Mouse (Mus musculus) cerebellum, adult 2 months (tissue): ENCODE results near the gene Rps11.

Source experiments
- CTCF ChIP-seq: fragments of 200-500 bp; IDR thresholded peaks from 2 replicates; pipeline ENCODE4 v1.5.1; 2011; ENCODE audit warnings: low read depth, mild to moderate bottlenecking, control low read depth, low read length, moderate library complexity, borderline replicate concordance; ENCODE audit not compliant: insufficient read depth
- POLR2A ChIP-seq: fragments of 200-500 bp; IDR thresholded peaks from 2 replicates; pipeline ENCODE4 v1.6.1; 2011; ENCODE audit warnings: low read length, control low read depth, borderline replicate concordance; ENCODE audit not compliant: insufficient read depth

DNA sequence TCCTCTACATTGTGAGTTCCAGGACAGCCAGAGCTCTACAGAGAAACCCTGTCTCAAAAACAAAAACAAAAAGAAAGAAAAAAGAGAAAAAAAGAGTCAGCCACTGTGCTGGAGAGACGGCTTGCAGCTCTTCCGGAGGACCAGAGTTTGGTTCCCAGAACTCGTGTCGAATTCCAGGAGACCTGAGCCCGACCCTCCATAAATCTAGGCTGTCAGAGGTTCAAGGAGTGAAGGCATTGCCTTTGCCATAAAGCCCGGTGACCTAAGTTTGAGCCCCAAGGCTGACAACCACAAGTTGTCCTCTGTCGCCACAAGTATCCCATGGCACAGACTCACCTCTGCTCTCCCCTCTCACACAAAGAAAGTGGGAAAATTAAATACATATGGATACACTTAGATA is 30.1 kb downstream of the Rps11 start:
- TF ChIP-seq CTCF (no peak), POLR2A (no peak)
